Mouse (Mus musculus): ENCODE measurements around the gene Gm20388.
"Not testable (repeated sequence)": the region's sequence is repeated elsewhere in the genome, so short reads cannot be mapped to it uniquely, and the experiment has no call there.

The Gm20388 gene

DNA sequence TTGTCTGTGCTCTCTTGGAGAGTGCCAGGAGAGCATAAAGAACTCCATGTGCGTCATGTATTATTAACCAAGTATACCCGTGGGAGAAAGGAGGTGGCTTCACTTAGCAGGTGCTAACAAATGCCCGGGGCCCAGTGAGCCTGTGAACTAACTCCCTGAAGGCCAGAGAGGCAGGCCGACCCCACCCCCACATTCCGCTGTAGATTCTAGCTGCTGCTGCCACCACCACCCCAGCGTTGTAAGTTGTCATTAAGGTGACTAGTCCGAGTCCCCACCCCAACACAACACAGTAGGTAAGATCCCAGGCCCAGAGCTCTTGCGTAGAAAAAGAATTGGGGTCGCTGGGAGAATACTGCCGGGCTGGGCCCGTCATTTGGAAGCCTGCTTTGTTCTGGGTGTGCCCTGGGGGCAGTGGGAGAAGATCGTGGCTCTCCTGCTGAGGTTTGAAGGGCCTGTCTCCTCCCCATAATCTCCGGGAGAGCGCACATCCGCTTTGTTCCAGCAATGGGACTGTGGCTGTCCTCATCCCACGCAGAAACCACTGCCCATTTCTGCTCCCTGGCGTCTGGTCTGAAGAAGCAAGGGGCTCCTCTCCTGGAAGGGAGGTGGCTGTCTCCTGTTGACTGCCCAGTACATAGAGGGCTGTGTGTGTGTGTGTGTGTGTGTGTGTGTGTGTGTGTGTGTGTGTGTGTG lies 1214.1 kb downstream of the Gm20388 start:
- no peak for DNase-seq (ENCODE audit: low spot score)

DNA sequence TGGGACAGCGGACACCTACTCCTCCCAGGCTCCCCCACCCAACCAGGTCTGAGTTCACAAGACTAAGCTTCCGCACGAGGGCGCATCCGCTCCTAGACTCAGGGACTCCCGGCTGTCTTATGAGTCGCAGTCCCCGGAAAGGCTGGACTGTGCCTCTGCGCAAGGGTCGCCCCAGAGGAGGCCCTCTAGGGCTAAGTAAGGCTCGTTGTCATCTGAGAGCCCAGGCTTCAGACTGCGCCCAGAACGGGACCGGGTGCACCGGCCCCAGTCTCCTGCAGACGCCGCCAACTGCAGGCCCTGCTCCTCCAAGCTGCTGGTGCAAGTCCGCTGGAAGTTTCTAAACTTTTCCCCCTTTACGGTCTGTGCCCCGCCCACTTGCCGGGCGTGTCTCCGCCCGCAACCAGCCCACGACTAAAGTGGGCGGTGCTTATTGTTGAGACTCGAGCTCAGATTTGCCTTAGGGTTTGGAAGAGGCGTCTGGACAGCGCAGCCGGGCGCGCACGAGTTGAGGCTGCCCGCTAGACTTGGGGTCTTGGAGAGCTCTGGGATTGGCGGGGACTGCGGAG lies 1214.8 kb downstream of the Gm20388 start:
- peak; percentile 44 for DNase-seq (ENCODE audit: low spot score)

- no peak for DNase-seq (ENCODE audit: low spot score)
These were observed 1215.5 kb downstream of the Gm20388 start for GRCm38 (mm10) chr8:121126191-121126590.

DNA sequence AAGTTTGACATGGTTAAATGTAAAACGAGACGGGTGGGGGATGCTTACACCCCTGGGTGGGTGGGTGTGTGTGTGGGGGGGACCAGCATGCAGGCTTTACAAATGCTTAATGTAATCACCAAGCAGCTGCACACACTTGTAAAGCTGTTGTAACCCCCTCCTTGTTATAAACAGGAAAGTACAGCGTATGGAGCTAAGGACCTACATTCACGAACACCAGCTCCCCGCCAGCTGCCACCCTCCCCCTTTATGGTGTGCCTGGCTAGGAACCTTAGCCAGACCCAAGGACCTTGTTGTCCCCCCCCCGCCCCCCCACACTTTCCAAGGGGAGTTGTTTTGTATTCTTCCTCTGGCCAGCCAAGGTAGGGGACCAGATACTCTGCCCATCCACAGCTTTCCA lies 1216.1 kb downstream of the Gm20388 start:
- DNase-seq (ENCODE audit: low spot score), result no peak

DNA sequence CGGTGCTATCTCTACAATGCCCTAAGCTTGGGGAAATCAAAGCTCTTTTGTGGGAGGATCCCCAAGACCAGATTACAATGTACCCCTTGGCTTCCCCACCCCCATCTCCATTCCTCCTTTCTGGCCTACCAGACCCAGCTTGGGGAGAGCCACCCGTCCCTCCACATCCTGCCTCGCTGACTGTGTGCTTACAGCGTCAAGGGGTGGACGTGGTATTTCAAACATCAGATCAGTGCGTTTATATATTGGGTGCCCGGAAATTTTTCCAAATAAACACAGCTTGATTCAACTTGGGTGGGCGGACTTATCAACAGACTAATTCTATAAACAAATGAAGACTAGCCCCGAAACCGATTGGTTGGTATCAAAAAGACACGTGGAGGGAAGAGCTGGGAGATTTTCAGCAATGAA lies 1216.7 kb downstream of the Gm20388 start:
- DNase-seq (ENCODE audit: low spot score), result no peak

DNA sequence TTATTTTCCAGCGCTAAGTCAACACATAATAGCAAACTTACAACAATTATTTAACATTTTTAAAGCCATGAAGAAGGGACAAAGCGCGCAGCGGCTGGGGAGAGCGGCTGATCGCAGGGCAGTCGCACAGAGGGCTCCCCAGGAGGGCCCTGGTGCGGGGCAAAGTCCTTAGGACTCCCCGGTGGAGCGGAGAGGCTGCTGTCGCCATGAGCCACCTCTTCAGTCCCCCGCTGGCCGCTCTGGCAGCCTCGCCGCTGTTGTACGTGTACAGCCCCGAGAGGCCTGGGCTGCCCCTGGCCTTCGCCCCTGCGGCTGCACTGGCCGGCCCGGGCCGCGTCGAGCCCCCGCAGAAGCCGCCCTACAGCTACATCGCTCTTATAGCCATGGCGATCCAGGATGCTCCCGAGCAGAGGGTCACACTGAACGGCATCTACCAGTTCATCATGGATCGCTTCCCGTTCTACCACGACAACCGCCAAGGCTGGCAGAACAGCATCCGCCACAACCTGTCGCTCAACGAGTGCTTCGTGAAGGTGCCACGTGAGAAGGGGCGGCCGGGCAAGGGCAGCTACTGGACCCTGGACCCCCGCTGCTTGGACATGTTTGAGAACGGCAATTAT lies 1217.2 kb downstream of the Gm20388 start, which contains the start of gene Foxl1:
TSS of gene Foxl1 (plus strand) at position 185 of the 620 bp plus-strand sequence.
- DNase-seq (ENCODE audit: low spot score), result no peak

GRCm38 (mm10) chr8:121128531-121129264 lies 1218.1 kb downstream of the Gm20388 start:
- DNase-seq (ENCODE audit: low spot score), result no peak

GRCm38 (mm10) chr8:121129265-121129940 lies 1218.8 kb downstream of the Gm20388 start:
- DNase-seq (ENCODE audit: low spot score), result no peak

DNA sequence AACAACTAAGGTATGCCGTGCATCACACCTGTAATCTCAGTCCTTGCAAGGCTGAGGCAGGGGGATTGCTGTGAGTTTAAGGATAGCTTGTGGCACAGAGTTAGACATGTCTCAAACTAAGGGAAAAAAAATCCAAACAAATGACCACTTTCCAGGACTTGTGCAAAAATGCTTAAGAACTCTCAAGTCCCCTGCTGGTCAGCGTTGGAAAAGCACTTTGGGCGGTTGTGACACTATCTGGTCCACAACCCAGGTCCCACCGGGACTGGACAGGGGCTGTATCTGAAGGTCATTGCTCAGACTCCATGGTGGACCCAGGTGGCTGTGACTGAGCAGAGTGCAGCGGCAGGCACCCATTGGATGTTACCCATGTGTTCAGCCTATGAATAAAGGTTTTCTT lies 1219.9 kb downstream of the Gm20388 start:
- no peak for DNase-seq (ENCODE audit: low spot score)

DNA sequence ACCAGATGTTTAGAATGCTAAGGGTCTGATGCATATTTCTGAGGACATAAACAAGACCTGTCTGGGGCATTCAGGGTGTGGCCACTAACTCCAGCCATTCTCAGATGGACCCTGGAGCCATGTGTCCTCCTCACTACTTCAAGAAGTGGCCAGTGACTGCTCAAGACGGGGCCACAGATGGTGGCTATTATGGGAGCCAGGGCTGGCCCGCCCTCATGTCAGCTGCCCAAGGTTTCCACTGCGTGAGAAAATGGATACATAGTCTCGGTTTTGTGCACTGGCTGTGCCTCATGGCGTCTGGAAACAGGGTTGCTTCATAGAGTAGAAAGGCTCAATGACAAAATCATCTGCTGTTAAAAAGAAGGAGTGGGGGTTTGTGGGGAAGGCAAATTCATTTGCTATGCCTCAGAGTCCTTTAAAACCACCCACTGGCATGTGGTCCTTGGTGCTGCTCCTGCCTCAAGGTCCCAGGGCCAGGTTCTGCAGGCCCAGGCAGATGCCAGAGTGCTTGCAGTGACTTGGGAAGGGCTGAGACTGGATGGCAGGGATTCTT lies 1222.4 kb downstream of the Gm20388 start:
- DNase-seq (ENCODE audit: low spot score), result no peak

GRCm38 (mm10) chr8:121134102-121134501 lies 1223.5 kb downstream of the Gm20388 start:
- DNase-seq (ENCODE audit: low spot score), result no peak

GRCm38 (mm10) chr8:121134512-121134911 lies 1223.9 kb downstream of the Gm20388 start:
- no peak for DNase-seq (ENCODE audit: low spot score)

DNA sequence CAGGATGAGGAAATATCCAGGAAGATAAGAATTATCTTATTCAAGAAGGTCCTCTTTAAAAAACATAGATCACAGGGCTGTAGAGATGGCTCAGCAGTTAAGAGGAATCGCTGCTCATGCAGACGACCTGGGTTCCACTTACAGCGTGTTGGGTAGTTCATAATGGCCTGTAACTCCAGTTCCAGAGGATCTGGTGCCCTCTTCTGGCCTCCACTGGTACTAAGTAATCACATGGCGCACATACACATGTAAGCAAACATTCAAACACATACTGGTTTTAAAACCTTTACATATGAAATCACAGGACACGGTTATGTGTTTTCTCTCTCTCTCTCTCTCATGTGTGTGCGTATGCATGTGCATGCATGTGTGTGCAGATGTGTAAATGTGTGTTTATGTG lies 1226.2 kb downstream of the Gm20388 start:
- no peak for DNase-seq (ENCODE audit: low spot score)

DNA sequence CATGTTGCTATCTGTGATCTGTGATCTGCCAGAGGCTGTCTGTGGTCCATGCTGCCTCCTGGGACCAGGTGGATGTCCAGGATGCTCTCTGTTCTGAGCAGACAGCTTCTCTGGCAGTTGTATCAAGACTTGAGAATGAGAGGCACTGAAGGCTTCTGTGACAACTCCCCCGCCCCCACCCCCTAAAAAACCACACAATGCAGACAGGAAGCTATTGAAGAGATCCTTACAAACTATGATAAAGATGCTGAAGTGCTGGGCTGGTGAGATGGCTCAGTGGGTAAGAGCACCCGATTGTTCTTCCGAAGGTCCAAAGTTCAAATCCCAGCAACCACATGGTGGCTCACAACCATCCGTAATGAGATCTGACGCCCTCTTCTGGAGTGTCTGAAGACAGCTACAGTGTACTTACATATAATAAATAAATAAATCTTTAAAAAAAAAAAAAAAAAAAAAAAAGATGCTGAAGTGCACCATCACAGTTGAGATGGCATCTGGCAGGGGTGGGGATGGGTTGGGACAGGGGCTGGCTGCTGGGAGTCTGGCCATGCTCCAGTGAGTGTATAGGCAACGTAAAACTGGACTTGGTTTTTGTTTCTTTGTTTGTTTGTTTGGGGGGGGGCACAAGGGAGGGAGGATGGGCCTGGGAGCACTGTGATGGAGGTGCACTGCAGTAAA lies 1235.0 kb downstream of the Gm20388 start:
- DNase-seq (ENCODE audit: low spot score), result not testable (repeated sequence)

- no peak for DNase-seq (ENCODE audit: low spot score)
These were observed 1238.0 kb downstream of the Gm20388 start for GRCm38 (mm10) chr8:121148573-121149083.

- DNase-seq (ENCODE audit: low spot score), result no peak
These were observed 1241.8 kb downstream of the Gm20388 start for GRCm38 (mm10) chr8:121152394-121152793.

DNA sequence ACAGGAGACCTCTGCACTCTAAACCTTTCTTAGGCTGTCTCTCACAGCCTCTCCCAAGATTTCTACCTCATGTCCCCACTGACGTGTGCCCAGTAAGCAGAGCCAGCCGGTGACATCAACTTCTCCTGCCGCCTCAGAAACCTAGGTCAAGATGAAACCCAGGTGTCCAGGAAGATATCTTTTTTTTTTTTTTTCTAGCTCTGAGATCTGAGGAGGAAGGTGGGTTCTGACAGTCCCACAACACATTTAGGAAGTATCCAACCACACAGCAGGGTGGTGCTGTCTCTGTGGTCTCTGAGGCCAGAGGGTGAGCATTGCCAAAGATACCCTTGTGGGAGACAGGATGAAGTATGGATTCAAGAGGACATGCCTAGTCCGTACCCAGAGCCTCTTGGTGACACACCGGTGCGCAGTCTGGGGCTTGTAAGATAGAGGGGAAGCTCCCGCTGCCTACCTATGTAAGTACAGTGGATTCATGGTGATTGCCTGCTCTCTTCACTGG lies 1246.4 kb downstream of the Gm20388 start:
- DNase-seq (ENCODE audit: low spot score), result no peak

DNA sequence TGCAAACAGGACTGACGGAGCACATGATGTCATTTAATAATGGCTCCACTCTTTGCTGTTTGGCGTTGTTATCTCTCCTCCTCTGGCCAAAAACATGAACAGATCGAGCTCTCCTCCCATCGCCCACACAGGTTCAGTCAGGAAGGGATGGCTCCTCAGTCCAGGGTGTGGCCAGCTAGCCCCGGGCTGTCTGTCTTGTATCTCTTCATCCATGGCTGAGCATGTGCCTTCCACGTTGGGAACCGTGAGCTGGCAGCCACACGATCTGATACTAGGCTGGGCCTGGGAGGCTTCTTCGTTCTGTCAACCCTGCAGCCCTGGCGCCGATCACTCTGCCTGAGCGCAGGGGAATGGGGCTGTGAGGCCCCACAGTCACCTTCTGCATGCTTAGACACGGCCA lies 1248.2 kb downstream of the Gm20388 start:
- DNase-seq (ENCODE audit: low spot score), result no peak

GRCm38 (mm10) chr8:121161437-121161836 lies 1250.8 kb downstream of the Gm20388 start:
- no peak for DNase-seq (ENCODE audit: low spot score)

DNA sequence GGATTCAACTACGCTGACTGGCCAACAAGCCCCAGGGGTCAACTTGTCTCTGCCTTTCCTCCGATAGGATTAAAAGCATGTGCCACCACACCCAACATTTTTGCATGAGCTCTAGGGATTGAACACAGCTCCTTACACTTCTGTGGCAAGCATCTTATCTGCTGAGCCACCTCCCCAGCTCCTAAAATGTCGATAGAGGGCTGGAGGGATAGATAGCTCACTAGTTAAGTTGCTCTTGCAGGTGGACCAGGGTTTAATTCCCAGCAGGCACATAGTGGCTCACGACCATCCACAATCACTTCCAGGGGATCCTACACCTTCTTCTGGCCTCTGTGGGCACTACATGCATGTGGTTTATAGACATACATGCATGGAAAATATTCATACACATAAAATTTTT lies 1251.8 kb downstream of the Gm20388 start:
- DNase-seq (ENCODE audit: low spot score), result no peak

Measured in ovary, postnatal 14 days (tissue).